Comparison of ENCODE assay signal across 8 mouse cellular contexts in genomic region chr17:32099574-32099942, GRCm38 (mm10).
DNase-seq lines count a peak whose midpoint lies in the region; ATAC-seq and TF ChIP-seq lines count a peak whose summit lies in the region.

No protein-coding gene starts in this region.

- H3K4me1 ChIP-seq in forebrain, embryonic 10.5 days: peaks cover 12% of the 10 kb centered on the region
- H3K4me1 ChIP-seq in intestine, embryonic 16.5 days (ENCODE audit: control insufficient read depth, insufficient read depth, low read length): peaks cover 10% of the 10 kb centered on the region
- H3K4me1 ChIP-seq in neural tube, embryonic 12.5 days: peaks cover 8% of the 10 kb centered on the region

- peak; percentile 48 for ATAC-seq in intestine, embryonic 16.5 days
- ATAC-seq in neural tube, embryonic 12.5 days (ENCODE audit: low FRiP score, low read depth): peak; percentile 53

- H3K27me3 ChIP-seq in forebrain, embryonic 10.5 days (ENCODE audit: poor library complexity, severe bottlenecking): peaks cover 59% of the 10 kb centered on the region
- H3K27me3 ChIP-seq in intestine, embryonic 16.5 days (replicated peaks; ENCODE audit: control insufficient read depth, insufficient read depth, low read length): peaks cover 5% of the 10 kb centered on the region; the same call in 1 of the 2 replicates
- H3K27me3 ChIP-seq in neural tube, embryonic 12.5 days (replicated peaks): peaks cover 23% of the 10 kb centered on the region

- no peak for TF ChIP-seq CTCF in left cerebral cortex, adult 2 months (IDR thresholded peaks at IDR 0.05)

- no peaks in the 10 kb centered on the region for H3K9me3 ChIP-seq in forebrain, embryonic 10.5 days
- no peaks in the 10 kb centered on the region for H3K9me3 ChIP-seq in intestine, embryonic 16.5 days (ENCODE audit: control insufficient read depth, low read length)
- no peaks in the 10 kb centered on the region for H3K9me3 ChIP-seq in neural tube, embryonic 12.5 days

- peak overlapping the region; percentile 52 for H3K4me3 ChIP-seq in left cerebral cortex, adult 2 months
- H3K4me3 ChIP-seq in forebrain, embryonic 10.5 days: peak overlapping the region; percentile 57
- peak overlapping the region; percentile 51 for H3K4me3 ChIP-seq in intestine, embryonic 16.5 days (ENCODE audit: low read length)
- peak overlapping the region; percentile 43; the same call in 1 of the 2 replicates for H3K4me3 ChIP-seq in neural tube, embryonic 12.5 days

- WGBS in forebrain, embryonic 10.5 days: 30% methylated on average over 8 of the region's 8 CpGs
- 26% methylated on average over 8 of the region's 8 CpGs for WGBS in intestine, embryonic 16.5 days
- 26% methylated on average over 8 of the region's 8 CpGs for WGBS in neural tube, embryonic 12.5 days

- no peaks in the 10 kb centered on the region for H3K36me3 ChIP-seq in forebrain, embryonic 10.5 days (replicated peaks)
- no peaks in the 10 kb centered on the region for H3K36me3 ChIP-seq in intestine, embryonic 16.5 days (ENCODE audit: control insufficient read depth, insufficient read depth, low read length)
- no peaks in the 10 kb centered on the region for H3K36me3 ChIP-seq in neural tube, embryonic 12.5 days

- H3K27ac ChIP-seq in left cerebral cortex, adult 2 months: no peak overlapping the region
- H3K27ac ChIP-seq in forebrain, embryonic 10.5 days: peak overlapping the region; percentile 75; the same call in 1 of the 2 replicates
- peak overlapping the region; percentile 34 for H3K27ac ChIP-seq in intestine, embryonic 16.5 days (ENCODE audit: low read length)
- H3K27ac ChIP-seq in neural tube, embryonic 12.5 days: no peak overlapping the region

- H3K4me2 ChIP-seq in intestine, embryonic 16.5 days (ENCODE audit: low read depth, low read length): peak overlapping the region; percentile 94
- peak overlapping the region; percentile 91 for H3K4me2 ChIP-seq in neural tube, embryonic 12.5 days (replicated peaks)

- no peak for DNase-seq in left cerebral cortex, adult 2 months (ENCODE audit: extremely low spot score in 1 of 2, low spot score in 2 of 2)
- no peak for DNase-seq in left cerebral cortex, postnatal 25 days (ENCODE audit: low spot score in 2 of 2)
- DNase-seq in forebrain, embryonic 10.5 days (ENCODE audit: extremely low spot score, low spot score): no peak
- DNase-seq in gastrocnemius, postnatal 10 days: no peak
- DNase-seq in retina, embryonic 14.5 days (ENCODE audit: low spot score): no peak
- no peak for DNase-seq in embryo, embryonic 11 days

- H3K9ac ChIP-seq in intestine, embryonic 16.5 days (ENCODE audit: low read depth, low read length): peak overlapping the region; percentile 66
- H3K9ac ChIP-seq in neural tube, embryonic 12.5 days: peak overlapping the region; percentile 54; the same call in 1 of the 2 replicates

- intact Hi-C loops in left cerebral cortex, adult 2 months (cut with DNase I): no loop called here
- intact Hi-C loops in left cerebral cortex, postnatal 25 days (cut with DNase I): no loop called here

Comparison
In these comparisons a context has a peak if more than half of its experiments do, and no peak if none do; other contexts are left out.
1. H3K27ac ChIP-seq: peak in forebrain, embryonic 10.5 days (single experiment) and intestine, embryonic 16.5 days (single experiment); none in left cerebral cortex, adult 2 months (single experiment) and neural tube, embryonic 12.5 days (single experiment).
2. Peak in every context shown above with its lines, with median percentiles within 50 percentile points of each other: H3K4me3 ChIP-seq.